Mouse (Mus musculus) C2C12 (cell line): Measurements from ENCODE around the gene Glt8d1. TPM values are rescaled to one million over a fixed set of nuclear protein-coding genes. Genes with fewer than 3 reads are reported as not detected.

Experiments used
- H3K27me3 ChIP-seq: one replicate; pipeline ENCODE4 v1.6.1; 2011; ENCODE audit not compliant: control insufficient read depth, insufficient read depth, insufficient read length
- H3K36me3 ChIP-seq: one replicate; pipeline ENCODE4 v1.6.1; 2011; ENCODE audit not compliant: control insufficient read depth, insufficient read depth
- H3K4me3 ChIP-seq: one replicate; pipeline ENCODE4 v1.5.1; 2011; ENCODE audit warnings: mild to moderate bottlenecking, control low read depth; ENCODE audit not compliant: poor library complexity, insufficient read depth, severe bottlenecking
- H3K79me2 ChIP-seq: one replicate; pipeline ENCODE4 v1.6.1; 2011; ENCODE audit not compliant: control insufficient read depth, insufficient read depth
- H3K79me3 ChIP-seq: one replicate; pipeline ENCODE4 v1.6.1; 2011; ENCODE audit warnings: low read depth, control low read depth
- H3ac ChIP-seq: one replicate; pipeline ENCODE3; 2011; ENCODE audit warnings: low read depth; ENCODE audit not compliant: control insufficient read depth, insufficient read length
- CEBPB ChIP-seq: IDR thresholded peaks from one replicate; pipeline ENCODE4 v1.6.1; 2011; ENCODE audit warnings: low read depth, mild to moderate bottlenecking, control low read depth, moderate library complexity
- CTCF ChIP-seq: IDR thresholded peaks from one replicate; pipeline ENCODE4 v1.5.1; 2011; ENCODE audit not compliant: control insufficient read depth, insufficient read depth, insufficient read length
- FOSL1 ChIP-seq: IDR thresholded peaks from one replicate; pipeline ENCODE4 v1.8.0; 2011; ENCODE audit warnings: mild to moderate bottlenecking, low read length; ENCODE audit not compliant: poor library complexity, insufficient read depth, severe bottlenecking
- MAX ChIP-seq: IDR thresholded peaks from one replicate; pipeline ENCODE4 v1.6.1; 2011; ENCODE audit warnings: mild to moderate bottlenecking, control low read depth
- MYOD1 ChIP-seq: IDR thresholded peaks from one replicate; pipeline ENCODE4 v1.6.1; 2011; ENCODE audit warnings: low read depth; ENCODE audit not compliant: control insufficient read depth, insufficient read length
- MYOG ChIP-seq: IDR thresholded peaks from one replicate; pipeline ENCODE4 v1.6.1; 2011; ENCODE audit not compliant: control insufficient read depth, insufficient read length; ENCODE audit errors: extremely low read depth
- USF1 ChIP-seq: IDR thresholded peaks from one replicate; pipeline ENCODE4 v1.6.1; 2011; ENCODE audit warnings: low read depth, mild to moderate bottlenecking, control low read depth, moderate library complexity
- polyA plus RNA-seq: library from polyadenylated mRNA; unstranded; fragments of >200 nt; fragmentation: generic; extraction: Trizol; gene quantifications from one replicate; pipeline ENCODE4 v1.2.1, GENCODE M21; 2012; ENCODE audit warnings: missing spikeins

Glt8d1 gene
- polyA plus RNA-seq, 1 experiment, result 13.4 TPM

DNA sequence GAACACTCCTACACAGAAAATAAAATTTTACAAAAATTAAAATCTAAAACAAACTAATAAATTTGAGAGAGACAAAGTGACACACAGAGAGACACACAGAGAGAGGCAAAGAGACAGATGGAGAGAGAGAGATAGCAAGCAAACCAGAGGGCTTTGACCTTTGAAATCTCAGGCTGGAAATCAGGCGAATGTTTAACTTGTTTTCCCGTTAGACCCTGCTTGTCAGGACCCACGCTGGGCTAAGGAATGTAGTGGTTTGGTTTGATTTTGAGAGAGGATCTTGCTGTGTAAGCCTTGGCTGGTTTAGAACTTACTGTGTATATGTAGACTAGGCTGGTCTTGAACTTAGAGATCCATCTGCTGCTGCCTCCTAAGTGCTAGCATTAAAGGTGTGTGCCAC, 25.0 kb upstream of the Glt8d1 start:
- H3K4me3 ChIP-seq, result no peak overlapping the region
- no peaks in the 10 kb centered on the region for H3K79me2 ChIP-seq
- no peak overlapping the region for H3ac ChIP-seq
- no peaks in the 10 kb centered on the region for H3K79me3 ChIP-seq
- H3K27me3 ChIP-seq, result no peaks in the 10 kb centered on the region
- no peak for TF ChIP-seq USF1
- no peak for TF ChIP-seq MYOD1
- no peak for TF ChIP-seq MYOG
- peaks cover 19% of the 10 kb centered on the region for H3K36me3 ChIP-seq

DNA sequence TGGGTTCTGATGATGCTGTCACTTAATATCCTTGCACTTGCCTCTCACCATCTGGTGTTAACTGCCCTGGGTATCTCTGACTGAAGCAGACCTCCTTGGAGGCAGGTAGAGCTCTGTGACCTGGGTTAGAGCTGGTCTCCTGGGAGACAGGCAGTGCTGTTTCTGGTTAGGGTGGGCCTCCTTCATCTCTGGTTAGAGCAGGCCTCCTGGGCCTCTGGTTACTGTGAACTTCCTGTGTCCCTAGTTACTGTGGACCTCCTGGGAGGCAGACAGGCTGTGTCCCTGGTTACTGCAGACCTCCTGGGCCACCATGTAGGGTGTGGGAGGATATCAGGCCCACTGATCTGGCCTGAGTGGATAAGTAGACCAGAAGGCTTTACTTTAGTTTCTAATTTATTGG, 4.8 kb upstream of the Glt8d1 start:
- H3ac ChIP-seq, result no peak overlapping the region
- no peaks in the 10 kb centered on the region for H3K27me3 ChIP-seq
- no peak for TF ChIP-seq FOSL1
- no peak for TF ChIP-seq MYOG
- TF ChIP-seq MAX, result no peak
- TF ChIP-seq CEBPB, result no peak
- no peak for TF ChIP-seq USF1
- TF ChIP-seq MYOD1, result no peak
- no peak for TF ChIP-seq CTCF
- H3K79me2 ChIP-seq, result peaks cover 26% of the 10 kb centered on the region
- H3K4me3 ChIP-seq, result no peak overlapping the region
- H3K79me3 ChIP-seq, result peaks cover 19% of the 10 kb centered on the region
- peaks cover 15% of the 10 kb centered on the region for H3K36me3 ChIP-seq

DNA sequence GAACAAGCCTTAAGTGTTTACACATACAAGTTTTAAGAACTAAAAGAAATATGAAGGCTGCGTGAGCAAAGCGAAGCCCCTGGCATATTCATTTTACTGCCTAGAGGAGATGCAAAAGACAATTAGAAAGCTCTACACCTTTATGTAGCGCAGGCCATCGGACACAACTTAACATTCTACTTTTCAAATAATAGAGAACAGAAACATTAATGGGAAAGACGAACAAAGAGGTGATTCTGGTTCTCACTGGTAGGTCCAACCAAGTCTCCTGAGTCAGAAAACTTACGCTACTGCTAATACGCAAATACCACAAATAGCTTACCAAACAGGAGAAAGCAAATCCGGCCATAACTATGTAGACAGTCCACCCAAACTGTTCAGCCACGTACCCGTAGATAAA, 844 bp upstream of the Glt8d1 start:
- no peak for TF ChIP-seq MYOD1
- TF ChIP-seq CEBPB, result no peak
- no peak for TF ChIP-seq FOSL1
- no peak for TF ChIP-seq MAX
- no peak for TF ChIP-seq MYOG
- Histone ChIP-seq H3K79me2 (peaks cover 34% of the 10 kb centered on the region), H3K79me3 (peaks cover 19% of the 10 kb centered on the region), H3K4me3 (peak overlapping the region; percentile 59), H3K36me3 (peaks cover 15% of the 10 kb centered on the region), H3ac (peak overlapping the region; percentile 43), H3K27me3 (no peaks in the 10 kb centered on the region)

DNA sequence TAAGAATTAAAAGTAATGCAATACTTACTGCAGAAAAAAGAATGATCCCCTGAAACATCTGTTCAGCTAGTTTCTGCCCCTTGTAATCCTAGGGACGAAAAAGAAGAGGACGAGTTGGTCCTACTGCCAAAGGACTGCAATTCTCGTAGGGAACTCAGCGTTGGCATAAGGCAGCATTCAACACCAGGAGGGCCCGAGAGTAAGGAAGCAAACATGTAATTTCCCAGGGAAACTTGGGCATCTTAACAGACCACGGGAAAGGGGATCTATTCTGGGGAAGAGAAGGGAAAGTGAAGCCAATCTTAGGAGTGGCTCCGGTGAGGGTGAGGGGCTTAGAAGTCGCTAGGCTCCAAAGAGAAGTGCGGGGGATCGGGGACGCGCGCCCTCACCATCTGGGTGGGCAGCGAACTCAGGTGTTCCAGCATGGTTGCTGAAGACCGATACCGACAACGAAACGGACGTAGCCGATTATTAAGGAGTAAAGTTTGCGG, 339 bp upstream of the Glt8d1 start:
- Histone ChIP-seq H3K4me3 (peak overlapping the region; percentile 59), H3K79me2 (peaks cover 34% of the 10 kb centered on the region), H3K79me3 (peaks cover 19% of the 10 kb centered on the region), H3ac (peak overlapping the region; percentile 84), H3K36me3 (peaks cover 15% of the 10 kb centered on the region), H3K27me3 (no peaks in the 10 kb centered on the region)
- TF ChIP-seq CEBPB, result no peak
- no peak for TF ChIP-seq MYOD1
- TF ChIP-seq FOSL1, result no peak
- no peak for TF ChIP-seq CTCF
- TF ChIP-seq MYOG, result no peak
- TF ChIP-seq USF1, result no peak

DNA sequence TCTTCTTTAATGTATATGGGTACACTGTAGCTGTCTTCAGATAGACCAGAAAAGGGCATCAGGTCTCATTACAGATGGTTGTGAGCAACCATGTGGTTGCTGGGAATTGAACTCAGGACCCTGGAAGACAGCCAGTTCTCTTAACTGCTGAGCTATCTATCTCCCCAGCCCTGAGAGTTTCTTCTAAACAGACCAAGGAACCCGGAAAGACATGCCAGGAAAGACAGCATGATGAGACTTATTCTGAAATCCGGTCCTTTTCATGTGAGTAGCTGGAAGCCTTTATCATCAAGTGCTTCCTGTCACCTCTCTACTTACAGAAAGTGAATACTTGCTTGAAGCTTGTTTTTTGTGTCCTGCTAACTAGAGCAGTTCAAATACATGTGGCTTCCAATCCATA, 3.3 kb downstream of the Glt8d1 start:
- H3K27me3 ChIP-seq, result no peaks in the 10 kb centered on the region
- peaks cover 22% of the 10 kb centered on the region for H3K36me3 ChIP-seq
- no peak for TF ChIP-seq MYOG
- H3K79me2 ChIP-seq, result peaks cover 25% of the 10 kb centered on the region
- H3ac ChIP-seq, result no peak overlapping the region
- H3K4me3 ChIP-seq, result no peak overlapping the region
- H3K79me3 ChIP-seq, result peaks cover 14% of the 10 kb centered on the region

DNA sequence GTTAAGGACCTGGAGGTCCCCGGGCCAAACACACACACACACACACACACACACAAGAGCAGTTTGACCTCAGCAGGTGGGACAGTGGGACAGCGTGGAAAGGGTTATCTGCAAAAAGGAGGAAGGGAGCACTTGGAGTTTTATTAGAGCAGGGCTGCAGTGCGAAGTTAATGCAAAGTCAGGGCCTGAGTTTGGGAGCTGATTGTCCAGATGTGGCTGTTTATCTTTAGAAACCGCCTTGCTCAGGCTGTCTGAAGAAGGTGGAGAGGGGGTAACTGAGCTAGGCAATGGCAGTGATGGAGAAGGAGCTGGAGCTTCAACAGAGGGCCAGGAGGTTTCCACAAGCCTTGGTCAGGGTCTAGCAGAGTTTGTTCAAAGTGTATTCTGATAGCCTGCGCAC, 5.6 kb downstream of the Glt8d1 start:
- TF ChIP-seq MAX (no peak), CTCF (no peak), CEBPB (no peak), MYOD1 (no peak), MYOG (no peak), FOSL1 (no peak), USF1 (no peak)
- H3K27me3 ChIP-seq, result no peaks in the 10 kb centered on the region
- H3K79me2 ChIP-seq, result peaks cover 7% of the 10 kb centered on the region
- H3K4me3 ChIP-seq, result no peak overlapping the region
- H3K79me3 ChIP-seq, result no peaks in the 10 kb centered on the region
- H3ac ChIP-seq, result no peak overlapping the region
- H3K36me3 ChIP-seq, result peaks cover 34% of the 10 kb centered on the region
